Mouse (Mus musculus) neural tube, embryonic 12.5 days (tissue): ENCODE measurements around the gene A3galt2. TPM values are rescaled to one million over a fixed set of nuclear protein-coding genes. Genes with fewer than 3 reads are reported as not detected.

ENCODE experiments used
- ATAC-seq: fragments of 200-750 bp; cut with Nextera tagmentation; 2 replicates; pipeline ENCODE4 v1.8.0; 2017; ENCODE audit warnings: low read depth, mild to moderate bottlenecking, moderate TSS enrichment, moderate library complexity; ENCODE audit not compliant: low FRiP score
- H3K27ac ChIP-seq: fragments of 300-500 bp; sonication (generic); 2 replicates; pipeline ENCODE4 v1.5.1; 2016
- H3K27me3 ChIP-seq: fragments of 300-500 bp; sonication (generic); replicated peaks from 2 replicates; pipeline ENCODE4 v1.6.1; 2016; ENCODE audit warnings: mild to moderate bottlenecking
- H3K36me3 ChIP-seq: fragments of 300-500 bp; sonication (generic); 2 replicates; pipeline ENCODE4 v1.6.1; 2016; ENCODE audit warnings: mild to moderate bottlenecking
- H3K4me1 ChIP-seq: fragments of 300-500 bp; sonication (generic); 2 replicates; pipeline ENCODE4 v1.6.1; 2016
- H3K4me2 ChIP-seq: fragments of 300-500 bp; sonication (generic); replicated peaks from 2 replicates; pipeline ENCODE4 v1.6.1; 2016; ENCODE audit warnings: mild to moderate bottlenecking
- H3K4me3 ChIP-seq: fragments of 300-500 bp; sonication (generic); 2 replicates; pipeline ENCODE4 v1.5.1; 2016
- H3K9ac ChIP-seq: fragments of 300-500 bp; sonication (generic); 2 replicates; pipeline ENCODE4 v1.6.1; 2016; ENCODE audit warnings: mild to moderate bottlenecking
- H3K9me3 ChIP-seq: fragments of 300-500 bp; sonication (generic); 2 replicates; pipeline ENCODE4 v1.6.1; 2016; ENCODE audit warnings: mild to moderate bottlenecking
- WGBS: fragments of 180-500 bp; shearing (Covaris S2); methylation state at CpG from one replicate; pipeline ENCODE4 v1.1.7; 2016; 5-methylcytosine and 5-hydroxymethylcytosine counted together
- polyA plus RNA-seq: library from polyadenylated mRNA; unstranded; fragments of >200 nt; fragmentation: Nextera tagmentation; extraction: Ambion mirVana; gene quantifications from 2 replicates; pipeline ENCODE4 v1.2.1, GENCODE M21; 2016

Gene A3galt2
- polyA plus RNA-seq, 1 experiment from 2014 or later: 0.46 TPM

DNA sequence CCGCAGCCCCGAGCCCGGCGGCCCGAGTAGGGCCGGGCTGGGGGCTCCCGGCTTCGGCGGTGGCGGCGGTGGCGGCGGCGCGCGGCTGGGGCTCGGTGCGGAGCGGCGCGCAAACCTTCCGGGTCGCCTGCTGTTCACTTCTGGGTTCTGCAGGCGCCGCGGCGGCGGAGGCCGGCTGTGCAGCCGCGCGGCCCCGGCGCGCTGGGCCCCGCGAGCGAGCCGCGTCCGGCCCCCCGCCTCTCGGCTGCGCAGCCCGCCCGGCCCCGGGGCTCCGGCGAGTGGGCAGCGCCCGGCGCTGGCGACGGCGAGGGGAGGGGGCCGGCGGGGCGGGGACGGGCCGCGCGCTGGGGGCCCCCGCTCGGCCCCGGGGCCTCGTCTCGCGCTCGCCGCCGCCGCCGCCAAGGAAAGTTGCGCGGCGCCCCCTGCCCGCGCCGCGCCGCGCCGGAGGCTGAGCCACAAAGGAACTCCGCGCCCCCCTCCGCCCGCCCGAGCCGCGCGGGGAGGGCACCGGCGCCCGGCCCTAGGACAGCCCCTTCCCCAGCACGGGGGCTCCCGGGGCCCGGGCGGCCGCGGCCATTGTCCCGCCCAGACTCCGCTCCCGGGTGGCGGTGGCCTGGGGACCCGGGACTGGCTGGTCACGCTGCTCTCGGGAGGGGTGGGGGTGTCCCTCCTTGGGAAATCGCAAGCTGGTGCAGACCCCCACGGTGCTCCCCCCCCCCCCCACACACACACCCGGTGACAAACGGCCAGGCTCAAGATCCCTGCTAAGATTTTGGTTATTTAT is 51.1 kb downstream of the A3galt2 start, which contains the start of gene Zfp362:
Gene Zfp362 (minus strand): TSS at position 3 of the 784 bp plus-strand sequence.
- Histone ChIP-seq H3K27ac (peak within 1 kb of the TSS; percentile 97), H3K4me1 (peaks cover 46% of the 10 kb centered on the region), H3K4me3 (peak within 1 kb of the TSS; percentile 93), H3K4me2 (peak within 1 kb of the TSS; percentile 92), H3K9ac (peak within 1 kb of the TSS; percentile 98), H3K9me3 (no peaks in the 10 kb centered on the region), H3K36me3 (no peaks in the 10 kb centered on the region), H3K27me3 (no peaks in the 10 kb centered on the region)
- peak; percentile 74 for ATAC-seq
- WGBS: under 1% methylated on average over 66 of the region's 111 CpGs

DNA sequence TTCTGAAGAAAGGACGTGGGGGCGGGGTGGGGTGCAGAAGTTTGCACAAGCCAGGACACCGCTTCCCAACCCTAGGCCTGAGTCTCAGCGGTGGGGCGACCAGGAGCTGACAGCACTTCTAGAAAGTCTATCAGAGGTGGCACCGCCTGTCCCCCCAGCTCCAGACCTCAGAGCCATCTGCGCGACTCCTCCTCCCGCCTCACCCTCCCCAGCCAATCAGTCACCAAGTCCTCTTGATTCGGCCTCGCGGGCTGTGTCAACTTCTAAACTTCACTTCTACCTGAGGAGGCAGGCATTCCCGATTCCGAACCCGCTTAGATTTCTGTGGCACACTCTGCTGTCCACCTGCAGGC is 51.6 kb downstream of the A3galt2 start:
- Histone ChIP-seq H3K4me2 (peak overlapping the region; percentile 92), H3K4me1 (peaks cover 43% of the 10 kb centered on the region), H3K27ac (peak overlapping the region; percentile 97), H3K4me3 (peak overlapping the region; percentile 93), H3K27me3 (no peaks in the 10 kb centered on the region), H3K9ac (peak overlapping the region; percentile 98), H3K9me3 (no peaks in the 10 kb centered on the region), H3K36me3 (no peaks in the 10 kb centered on the region)
- under 1% methylated on average over 15 of the region's 15 CpGs for WGBS
- peak; percentile 57 for ATAC-seq

DNA sequence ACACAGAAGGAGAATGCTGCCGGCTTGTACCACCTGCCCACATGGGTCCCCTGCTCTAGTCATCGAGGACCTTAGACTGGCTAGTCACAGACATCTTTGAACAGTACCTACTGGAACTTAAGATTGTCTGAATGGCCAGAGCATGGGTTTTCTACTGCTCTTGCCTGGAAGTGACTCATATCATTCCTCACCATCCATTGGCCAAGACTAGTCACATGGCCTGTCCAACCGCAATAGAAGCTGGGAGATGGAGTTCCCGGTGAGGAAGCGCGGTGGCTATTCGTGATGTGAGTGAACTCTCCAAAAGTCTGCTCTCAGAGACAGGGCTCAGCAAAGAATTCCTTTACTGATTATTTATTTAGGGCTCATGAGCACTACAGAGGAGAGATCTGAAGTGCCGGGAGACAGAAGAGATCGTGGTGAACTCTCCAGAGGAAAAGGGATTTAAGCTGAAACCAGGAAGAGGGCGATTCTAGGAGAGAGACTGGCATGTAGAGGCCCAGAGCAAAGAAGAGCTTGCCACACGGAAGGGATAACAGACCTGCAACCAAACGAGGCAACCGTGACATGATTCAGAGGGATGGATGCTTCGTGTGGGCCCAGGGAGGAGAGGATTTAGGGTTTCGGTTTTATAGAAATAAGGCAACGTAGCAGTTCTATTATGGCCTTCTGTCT is 56.4 kb downstream of the A3galt2 start:
- H3K9ac ChIP-seq: peak overlapping the region; percentile 64
- H3K4me1 ChIP-seq: peaks cover 19% of the 10 kb centered on the region
- H3K27me3 ChIP-seq: no peaks in the 10 kb centered on the region
- peak overlapping the region; percentile 39 for H3K4me3 ChIP-seq
- peak; percentile 85 for ATAC-seq
- H3K9me3 ChIP-seq: no peaks in the 10 kb centered on the region
- 18% methylated on average over 16 of the region's 16 CpGs for WGBS
- H3K36me3 ChIP-seq: no peaks in the 10 kb centered on the region
- H3K27ac ChIP-seq: no peak overlapping the region
- peak overlapping the region; percentile 68 for H3K4me2 ChIP-seq

DNA sequence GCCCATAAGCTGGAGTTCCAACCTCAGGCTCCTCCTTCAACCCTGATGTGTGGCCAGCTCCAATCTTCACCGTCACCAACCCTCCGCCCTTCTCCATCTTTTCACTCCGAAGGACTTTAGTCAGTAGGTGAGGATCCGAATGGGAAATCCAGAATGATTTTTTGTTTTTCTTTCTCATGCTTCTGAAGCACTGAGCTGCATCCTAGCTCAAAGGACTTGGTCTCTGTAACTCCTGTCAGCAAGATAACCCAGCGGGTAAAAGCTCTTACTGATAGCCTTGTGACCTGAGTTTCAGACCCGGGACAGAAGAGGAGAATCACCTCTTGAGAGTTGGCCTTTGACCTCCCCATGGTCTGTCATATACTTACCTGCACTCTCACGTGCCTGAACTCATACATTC is 61.8 kb downstream of the A3galt2 start:
- H3K4me2 ChIP-seq: no peak overlapping the region
- no peak overlapping the region for H3K9ac ChIP-seq
- H3K9me3 ChIP-seq: no peaks in the 10 kb centered on the region
- H3K4me3 ChIP-seq: no peak overlapping the region
- no peak for ATAC-seq
- H3K4me1 ChIP-seq: peaks cover 9% of the 10 kb centered on the region
- no peaks in the 10 kb centered on the region for H3K36me3 ChIP-seq
- no peak overlapping the region for H3K27ac ChIP-seq
- no peaks in the 10 kb centered on the region for H3K27me3 ChIP-seq
- WGBS: 55% methylated on average over 7 of the region's 7 CpGs

Other genes with a start within 250 kb of the A3galt2 start
- gene Zscan20, start 145.3 kb upstream of the A3galt2 start, polyA plus RNA-seq: 7.1 and 8.1 TPM in 2 replicates
- gene Tlr12, start 136.7 kb upstream of the A3galt2 start, polyA plus RNA-seq: 1.00 and 1.4 TPM in 2 replicates
- gene Phc2, start 100.7 kb upstream of the A3galt2 start, polyA plus RNA-seq: 163 and 167 TPM in 2 replicates
- gene Zfp362, start 50.7 kb downstream of the A3galt2 start, polyA plus RNA-seq: 45.5 and 51.3 TPM in 2 replicates
- gene Trim62, start 128.2 kb downstream of the A3galt2 start, polyA plus RNA-seq: 25.2 and 30.6 TPM in 2 replicates
- 14.4 and 17.5 TPM in 2 replicates for gene Azin2, start 207.1 kb downstream of the A3galt2 start, polyA plus RNA-seq
- 124 and 127 TPM in 2 replicates for gene Ak2, start 236.6 kb downstream of the A3galt2 start, polyA plus RNA-seq